Comparison of ENCODE assay signal across 8 mouse cellular contexts in the genomic region with DNA sequence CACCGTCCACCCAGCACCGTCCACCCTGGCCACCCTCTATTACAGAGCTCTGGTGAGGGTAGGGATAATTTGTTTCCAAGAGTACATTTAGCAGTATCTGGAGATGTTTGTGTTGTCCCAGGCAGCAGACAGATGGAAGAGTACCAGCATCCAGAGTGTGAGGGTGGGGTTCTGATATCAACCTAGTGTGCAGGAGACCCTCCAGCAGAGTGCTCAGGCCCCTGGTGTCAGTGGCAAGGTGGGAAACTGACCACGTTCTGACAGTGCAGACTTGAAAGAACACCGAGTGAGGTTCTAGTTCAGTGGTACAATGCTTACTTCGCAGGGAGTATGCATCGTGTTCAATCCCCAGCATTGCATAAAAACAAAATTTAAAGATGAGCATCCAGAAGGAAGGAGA. TPM values are rescaled to one million over a fixed set of nuclear protein-coding genes. Genes with fewer than 3 reads are reported as not detected.
A peak's percentile ranks its signal among the peaks of the same experiment; 100 is the strongest.
DNase-seq lines count a peak whose midpoint lies in the region; TF ChIP-seq lines count a peak whose summit lies in the region.

No protein-coding gene starts in this region.

- H3K9me3 ChIP-seq in ES-E14 (ENCODE audit: control insufficient read depth, insufficient read depth, low read depth, low read length): no peaks in the 10 kb centered on the region
- H3K9me3 ChIP-seq in hindbrain, embryonic 10.5 days: no peaks in the 10 kb centered on the region

- in situ Hi-C loops in ES-E14 (cut with MboI; ENCODE audit: low sequenced_read_pairs in 2 of 2, unreplicated experiment in 2 of 2): no loop called here

- H3K36me3 ChIP-seq in heart, adult 2 months (ENCODE audit: control insufficient read depth, insufficient read depth, low read length): no peaks in the 10 kb centered on the region
- H3K36me3 ChIP-seq in ES-E14 (ENCODE audit: control insufficient read depth, insufficient read depth, low read length, poor library complexity, severe bottlenecking) (peaks cover 20% of the 10 kb centered on the region), macrophage (ENCODE audit: inconsistent target) (no peaks in the 10 kb centered on the region)
- H3K36me3 ChIP-seq in hindbrain, embryonic 10.5 days: peaks cover 43% of the 10 kb centered on the region

- H3K4me1 ChIP-seq in heart, adult 2 months (ENCODE audit: control insufficient read depth, insufficient read depth, low read length): peaks cover 2% of the 10 kb centered on the region
- H3K4me1 ChIP-seq in ES-E14 (ENCODE audit: control insufficient read depth in 2 of 2, insufficient read depth in 2 of 2, low read length in 2 of 2, poor library complexity in 1 of 2): peaks cover 2 to 10% of the 10 kb centered on the region in 2 experiments; a peak in 1 of 4 replicates
- H3K4me1 ChIP-seq in hindbrain, embryonic 10.5 days (replicated peaks): peaks cover 33% of the 10 kb centered on the region

- peak overlapping the region; percentile 97 for H3K9ac ChIP-seq in heart, adult 2 months (ENCODE audit: low read depth, low read length)
- H3K9ac ChIP-seq in ES-E14 (ENCODE audit: insufficient read depth, low read depth, low read length, poor library complexity, severe bottlenecking): peak overlapping the region; percentile 66

- TF ChIP-seq EP300 in heart, adult 2 months (IDR thresholded peaks at IDR 0.05; ENCODE audit: insufficient read depth, low read depth, low read length): no peak

- no peaks in the 10 kb centered on the region for H3K27me3 ChIP-seq in heart, adult 2 months (ENCODE audit: control insufficient read depth, insufficient read depth, low read length)
- H3K27me3 ChIP-seq in hindbrain, embryonic 10.5 days (ENCODE audit: insufficient read depth, poor library complexity, severe bottlenecking): no peaks in the 10 kb centered on the region

- peaks cover 6% of the 10 kb centered on the region; the same call in 1 of the 2 replicates for H3K79me2 ChIP-seq in heart, adult 2 months (replicated peaks; ENCODE audit: control insufficient read depth, insufficient read depth, low read length)
- peaks cover 35% of the 10 kb centered on the region for H3K79me2 ChIP-seq in macrophage (ENCODE audit: inconsistent target)

- no peak for TF ChIP-seq POLR2A in heart, adult 2 months (IDR thresholded peaks at IDR 0.05; ENCODE audit: insufficient read depth, low read depth, low read length)

- intact Hi-C loops in heart, adult 2 months (cut with DNase I): no loop called here
- intact Hi-C loops in heart, postnatal 14 days (cut with DNase I): no loop called here

- H3K27ac ChIP-seq in heart, adult 2 months: peak overlapping the region; percentile 85; the same call in 1 of the 2 replicates
- no peak overlapping the region for H3K27ac ChIP-seq in ES-E14 (ENCODE audit: insufficient read depth, low read depth, low read length, poor library complexity, severe bottlenecking)
- peak overlapping the region; percentile 92 for H3K27ac ChIP-seq in hindbrain, embryonic 10.5 days
- no peak overlapping the region for H3K27ac ChIP-seq in macrophage

- peak overlapping the region; percentile 74 for H3K4me3 ChIP-seq in heart, adult 2 months
- H3K4me3 ChIP-seq in ES-E14 (ENCODE audit: insufficient read depth in 1 of 2, low read depth in 1 of 2, low read length in 2 of 2, poor library complexity in 1 of 2, severe bottlenecking in 1 of 2) (peak overlapping the region; percentile 82 to 83; a peak in 3 of 4 replicates), macrophage (ENCODE audit: inconsistent target) (peak overlapping the region; percentile 33; the same call in 1 of the 2 replicates)
- peak overlapping the region; percentile 96 for H3K4me3 ChIP-seq in hindbrain, embryonic 10.5 days

- DNase-seq in heart, adult 2 months: no peak
- no peak for DNase-seq in heart, postnatal 14 days
- DNase-seq in ES-E14 (ENCODE audit: low read depth, low spot score): no peak
- DNase-seq in hindbrain, embryonic 10.5 days (ENCODE audit: low spot score): no peak
- no peak for DNase-seq in adrenal gland, postnatal 25 days
- no peak for DNase-seq in natural killer cell, adult 2 months (ENCODE audit: low spot score in 2 of 2)
- no peak for DNase-seq in frontal cortex, postnatal 36 days (ENCODE audit: low spot score in 2 of 2)

- no peak for TF ChIP-seq CTCF in heart, adult 2 months (IDR thresholded peaks at IDR 0.05)

- WGBS in heart, adult 2 months: 80% methylated on average over 6 of the region's 6 CpGs
- whole genome bisulfite sequencing in hindbrain, embryonic 10.5 days: 73% methylated on average over 6 of the region's 6 CpGs
- WGBS in macrophage (ENCODE audit: missing documents): 83% methylated on average over 5 of the region's 6 CpGs

TF ChIP-seq in ES-E14, 5 proteins besides CTCF, POLR2A, EP300 and RAD21:
- TF ChIP-seq ZNF384 (IDR thresholded peaks at IDR 0.05; ENCODE audit: low read depth, low read length) (no peak), MAFK (IDR thresholded peaks at IDR 0.05; ENCODE audit: insufficient read depth, low read depth, low read length) (no peak), HCFC1 (IDR thresholded peaks at IDR 0.05; ENCODE audit: borderline replicate concordance, insufficient read depth, low read length) (no peak)

RNA-seq across cellular contexts. Expression of a gene that starts 1.1 kb away (rescaled TPM):
- 100 to 1,000 TPM; 306 to 331 TPM for total RNA-seq in heart, adult 2 months (2021)
- 239 and 333 TPM in 2 replicates for polyA plus RNA-seq in heart, adult 2 months (2012; rRNA removed)
- total RNA-seq in heart, postnatal 14 days (2021): 100 to 1,000 TPM; 386 to 395 TPM
- 19.4 and 31.4 TPM in 2 replicates for total RNA-seq in ES-E14 (2012; rRNA removed)
- polyA plus RNA-seq in hindbrain, embryonic 10.5 days (2016; fragmentation: Nextera tagmentation; extraction: Ambion mirVana): 170 and 194 TPM in 2 replicates
- total RNA-seq in macrophage (2018; cell fraction: chromatin; rRNA removed): 10 to 100 TPM in 9 of 26 experiments, 1 to 10 TPM in 17; 2.1 to 17.5 (median 6.5) TPM
- total RNA-seq in macrophage (2018; cell fraction: cytosol; rRNA removed): 10 to 100 TPM; 53.6 to 92.3 (median 75.5) TPM
- 10 to 100 TPM; 11.1 to 45.7 (median 24.4) TPM for total RNA-seq in macrophage (2018; cell fraction: nucleus; rRNA removed)
- 59.2 to 70.1 TPM (median 67.5 TPM) in 3 replicates for polyA plus RNA-seq in macrophage (2018)
- 284 and 302 TPM in 2 replicates for total RNA-seq in adrenal gland, postnatal 25 days (2021)

RNA-seq across cellular contexts. Expression of a gene that starts 16.4 kb away (rescaled TPM):
- total RNA-seq in heart, adult 2 months (2021): 1 to 10 TPM; 1.7 to 1.8 TPM
- 2.2 and 3.7 TPM in 2 replicates for polyA plus RNA-seq in heart, adult 2 months (2012; rRNA removed)
- total RNA-seq in heart, postnatal 14 days (2021): 1 to 10 TPM; 2.8 to 4.4 TPM
- total RNA-seq in ES-E14 (2012; rRNA removed): 30.3 and 43.3 TPM in 2 replicates
- 99.1 and 112 TPM in 2 replicates for polyA plus RNA-seq in hindbrain, embryonic 10.5 days (2016; fragmentation: Nextera tagmentation; extraction: Ambion mirVana)
- 1 to 10 TPM in 12 of 26 experiments, under 1 TPM in 4, not detected in 10; 0.40 to 3.9 (median 1.8) TPM for total RNA-seq in macrophage (2018; cell fraction: chromatin; rRNA removed)
- total RNA-seq in macrophage (2018; cell fraction: cytosol; rRNA removed): 1 to 10 TPM; 2.9 to 7.2 (median 4.6) TPM
- 10 to 100 TPM in 1 of 26 experiments, 1 to 10 TPM in 17, under 1 TPM in 7, not detected in 1; 0.30 to 11.5 (median 2.8) TPM for total RNA-seq in macrophage (2018; cell fraction: nucleus; rRNA removed)
- 3.8 to 22.0 TPM (median 9.5 TPM) in 3 replicates for polyA plus RNA-seq in macrophage (2018)
- total RNA-seq in adrenal gland, postnatal 25 days (2021): 6.0 and 7.2 TPM in 2 replicates

RNA-seq across cellular contexts. Expression of a gene that starts 16.7 kb away (rescaled TPM):
- 1 to 10 TPM; 1.3 to 1.7 TPM for total RNA-seq in heart, adult 2 months (2021)
- polyA plus RNA-seq in heart, adult 2 months (2012; rRNA removed): 1.9 and 2.8 TPM in 2 replicates
- under 1 TPM; 0.22 to 0.91 TPM for total RNA-seq in heart, postnatal 14 days (2021)
- 1.8 and 3.1 TPM in 2 replicates for total RNA-seq in ES-E14 (2012; rRNA removed)
- polyA plus RNA-seq in hindbrain, embryonic 10.5 days (2016; fragmentation: Nextera tagmentation; extraction: Ambion mirVana): 1.1 and 1.5 TPM in 2 replicates
- total RNA-seq in macrophage (2018; cell fraction: chromatin; rRNA removed): under 1 TPM in 14 of 26 experiments, not detected in 12; 0.19 to 0.86 (median 0.48) TPM
- under 1 TPM in 19 of 26 experiments, not detected in 7; 0.03 to 0.21 (median 0.08) TPM for total RNA-seq in macrophage (2018; cell fraction: cytosol; rRNA removed)
- total RNA-seq in macrophage (2018; cell fraction: nucleus; rRNA removed): under 1 TPM in 13 of 26 experiments, not detected in 13; 0.17 to 0.60 (median 0.35) TPM
- 0.06 to 0.11 TPM (median 0.07 TPM) in 3 replicates for polyA plus RNA-seq in macrophage (2018)
- 2.1 and 3.2 TPM in 2 replicates for total RNA-seq in adrenal gland, postnatal 25 days (2021)

RNA-seq across cellular contexts. Expression of a gene that starts 25.8 kb away (rescaled TPM):
- 10 to 100 TPM; 21.6 to 29.9 TPM for total RNA-seq in heart, adult 2 months (2021)
- 29.7 and 32.1 TPM in 2 replicates for polyA plus RNA-seq in heart, adult 2 months (2012; rRNA removed)
- 10 to 100 TPM; 28.4 to 32.3 TPM for total RNA-seq in heart, postnatal 14 days (2021)
- 125 and 191 TPM in 2 replicates for total RNA-seq in ES-E14 (2012; rRNA removed)
- polyA plus RNA-seq in hindbrain, embryonic 10.5 days (2016; fragmentation: Nextera tagmentation; extraction: Ambion mirVana): 7.6 and 9.5 TPM in 2 replicates
- total RNA-seq in macrophage (2018; cell fraction: chromatin; rRNA removed): 100 to 1,000 TPM in 2 of 26 experiments, 10 to 100 TPM in 21, 1 to 10 TPM in 3; 6.4 to 119 (median 41.6) TPM
- 10 to 100 TPM; 10.9 to 33.8 (median 25.4) TPM for total RNA-seq in macrophage (2018; cell fraction: cytosol; rRNA removed)
- 10 to 100 TPM; 12.1 to 87.1 (median 40.9) TPM for total RNA-seq in macrophage (2018; cell fraction: nucleus; rRNA removed)
- 25.5 to 39.0 TPM (median 26.7 TPM) in 3 replicates for polyA plus RNA-seq in macrophage (2018)
- 44.8 and 49.8 TPM in 2 replicates for total RNA-seq in adrenal gland, postnatal 25 days (2021)

RNA-seq across cellular contexts. Expression of a gene that starts 29.6 kb away (rescaled TPM):
- total RNA-seq in heart, adult 2 months (2021): under 1 TPM in 1 of 2 experiments, not detected in 1; 0.26 TPM
- 0.16 and 0.50 TPM in 2 replicates for polyA plus RNA-seq in heart, adult 2 months (2012; rRNA removed)
- total RNA-seq in heart, postnatal 14 days (2021): under 1 TPM; 0.33 to 0.80 TPM
- 1.2 and 1.8 TPM in 2 replicates for total RNA-seq in ES-E14 (2012; rRNA removed)
- polyA plus RNA-seq in hindbrain, embryonic 10.5 days (2016; fragmentation: Nextera tagmentation; extraction: Ambion mirVana): 0.52 and 0.54 TPM in 2 replicates
- total RNA-seq in macrophage (2018; cell fraction: chromatin; rRNA removed): 1 to 10 TPM in 6 of 26 experiments, under 1 TPM in 2, not detected in 18; 0.68 to 3.9 (median 1.9) TPM
- under 1 TPM in 1 of 26 experiments, not detected in 25; 0.22 TPM for total RNA-seq in macrophage (2018; cell fraction: cytosol; rRNA removed)
- 1 to 10 TPM in 8 of 26 experiments, under 1 TPM in 2, not detected in 16; 0.68 to 3.8 (median 1.3) TPM for total RNA-seq in macrophage (2018; cell fraction: nucleus; rRNA removed)
- polyA plus RNA-seq in macrophage (2018): not detected in 3 replicates
- total RNA-seq in adrenal gland, postnatal 25 days (2021): 0.67 TPM in 1 of 2 replicates, not detected in the other

Comparison
In these comparisons a context has a peak if more than half of its experiments do, and no peak if none do; other contexts are left out.
1. H3K27ac ChIP-seq: peak in heart, adult 2 months (single experiment) and hindbrain, embryonic 10.5 days (single experiment); none in ES-E14 (single experiment) and macrophage (single experiment).
2. H3K4me3 ChIP-seq: peak in every context shown above with its lines; median percentile 96 in hindbrain, embryonic 10.5 days; 82 in ES-E14; 74 in heart, adult 2 months; 33 in macrophage.